Mouse (Mus musculus) cerebellum, postnatal 14 days (tissue): ENCODE measurements around the gene Pgs1.
A peak's percentile ranks its signal among the peaks of the same experiment; 100 is the strongest.

Experiments used
- DNase-seq, 2 experiments: peaks; one replicate each; pipeline ENCODE4 v3.0.0; 2021; ENCODE audit warnings: mixed read lengths in 2 of 2

The Pgs1 gene

GRCm38 (mm10) chr11:117986126-117987031, at the start of gene Pgs1:
TSS of gene Pgs1 (plus strand) at chr11:117986292.
- DNase-seq, result peak; percentile 95

GRCm38 (mm10) chr11:117939004-117939730, 46.9 kb upstream of the Pgs1 start:
- no peak for DNase-seq

DNA sequence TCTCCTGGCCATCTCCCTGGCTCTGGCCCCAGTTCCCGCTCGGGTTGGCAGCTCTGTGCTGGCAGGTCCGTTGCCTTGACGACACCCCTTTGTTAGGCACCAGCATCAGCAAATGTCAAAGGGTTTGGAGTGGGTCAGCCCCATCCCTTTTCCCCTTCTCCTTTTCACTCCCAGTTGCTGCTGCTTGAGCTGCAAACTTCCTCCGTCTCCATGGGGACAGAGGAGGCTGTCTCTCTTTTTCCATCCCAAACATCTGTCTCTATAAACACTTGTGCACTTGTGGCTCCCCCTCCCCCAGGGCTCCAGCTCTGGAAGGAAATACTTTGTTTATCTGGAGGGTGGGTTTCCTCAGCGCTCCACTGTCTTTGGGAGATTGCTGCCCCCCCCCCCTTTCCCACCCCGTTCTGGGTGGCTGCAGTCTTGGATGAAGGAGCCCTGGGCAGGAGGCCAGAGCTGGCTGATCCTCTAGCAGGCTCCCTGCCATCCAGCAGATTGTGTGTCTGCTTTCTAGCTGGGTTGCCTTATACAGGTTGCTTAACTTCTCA, 46.3 kb upstream of the Pgs1 start:
- peak; percentile 94 to 95 for DNase-seq

DNA sequence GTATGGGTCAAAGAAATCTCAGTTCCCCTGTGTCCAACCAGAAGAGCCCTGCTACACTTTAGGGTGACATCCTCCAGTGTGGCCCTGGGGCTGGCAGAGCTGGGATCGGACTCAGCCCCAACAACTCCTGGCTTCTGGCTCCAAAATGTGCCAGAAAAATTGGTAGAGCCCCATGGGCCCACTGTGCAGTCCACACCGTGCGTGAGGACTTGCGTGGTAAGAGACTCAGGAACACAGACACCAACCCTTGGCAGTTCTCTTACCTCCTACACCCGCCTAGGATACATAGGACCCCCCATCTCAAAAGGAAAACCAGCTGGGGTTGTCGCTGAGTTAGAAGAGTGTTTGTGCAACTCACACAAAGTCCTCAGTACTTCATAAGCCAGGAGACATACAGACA, 45.2 kb upstream of the Pgs1 start:
- no peak for DNase-seq

DNA sequence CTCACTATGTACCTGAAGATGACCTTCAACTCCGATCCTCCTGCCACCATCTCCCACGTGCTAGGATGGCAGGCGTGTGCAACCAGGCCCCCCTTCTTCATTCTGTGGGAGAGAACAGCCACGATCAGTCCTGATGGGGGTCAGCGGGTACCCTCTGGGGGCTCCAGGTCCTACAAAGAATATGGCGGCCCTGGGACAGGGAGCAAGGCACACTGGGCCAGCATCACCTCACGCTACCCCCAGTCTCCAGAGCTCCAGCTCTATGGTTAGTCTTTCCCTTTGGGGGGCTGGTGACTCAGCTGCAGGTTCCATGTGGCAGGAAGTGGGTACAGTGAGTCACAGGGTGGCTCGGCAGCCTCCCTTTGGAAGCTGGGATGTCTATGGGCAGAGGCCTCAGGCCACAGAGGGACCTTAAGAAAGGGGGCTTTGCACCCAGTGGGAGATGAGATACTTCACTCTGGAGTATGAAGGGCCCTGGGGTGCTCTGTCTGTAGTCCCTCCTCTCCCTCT, 44.7 kb upstream of the Pgs1 start:
- DNase-seq, result no peak

DNA sequence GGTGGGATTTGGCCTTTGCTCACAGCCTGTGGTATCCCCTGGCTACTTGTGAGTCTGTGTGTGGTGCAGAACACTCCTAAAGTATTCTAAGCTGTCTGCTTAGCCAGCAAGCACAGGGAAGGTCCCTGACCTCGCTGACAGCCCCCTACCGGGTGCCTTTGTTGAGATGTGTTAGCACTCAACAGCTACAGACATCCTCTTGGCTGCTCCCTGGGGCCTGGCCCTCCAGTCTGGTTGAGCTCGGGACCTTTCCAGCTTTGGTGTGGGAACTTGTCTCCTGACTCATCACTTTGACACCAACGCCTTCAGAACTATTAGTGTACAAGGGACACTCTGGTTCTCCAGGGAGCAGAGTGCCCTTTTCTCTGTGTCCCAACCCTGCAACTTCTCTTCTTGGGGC, 44.2 kb upstream of the Pgs1 start:
- DNase-seq, result peak in 1 of 2 experiments; percentile 33

DNA sequence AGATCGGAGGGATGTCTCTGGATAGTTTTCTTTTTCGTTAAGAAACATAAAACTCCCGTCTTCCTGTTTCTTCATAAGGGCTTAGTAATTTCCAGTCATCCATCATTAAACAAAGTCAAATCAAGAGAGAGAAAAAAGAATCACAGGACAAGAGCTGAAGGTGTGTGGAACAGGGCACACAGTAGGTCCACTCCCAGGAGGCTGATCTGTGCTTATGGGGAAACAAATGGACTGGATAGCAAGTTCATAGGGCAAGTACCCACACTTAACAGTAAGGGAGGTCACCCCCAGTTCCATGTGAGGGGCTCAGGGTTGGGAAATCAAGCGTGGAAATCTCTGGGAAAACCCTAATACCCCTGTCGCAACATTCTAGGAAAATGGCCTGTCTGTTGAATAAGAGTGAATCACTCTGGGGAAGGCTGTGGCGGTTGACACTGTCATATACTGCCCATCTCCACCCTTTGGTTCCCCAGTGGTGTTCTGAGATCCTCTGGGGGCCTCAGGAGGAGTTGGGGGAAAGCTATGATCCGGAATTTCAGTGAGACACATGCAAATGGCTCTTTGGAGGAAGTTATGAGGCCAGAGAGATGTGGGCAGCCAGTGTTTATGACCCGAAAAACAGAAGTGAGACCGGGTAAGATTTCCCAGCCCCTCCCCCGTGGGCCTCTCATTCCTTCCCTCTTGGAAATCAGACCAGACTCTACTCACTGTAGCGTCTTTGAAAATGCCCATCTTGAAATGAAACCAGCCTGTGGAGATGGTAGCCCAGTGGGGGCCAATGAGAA, 39.7 kb upstream of the Pgs1 start:
- no peak for DNase-seq

GRCm38 (mm10) chr11:117946996-117947419, 39.1 kb upstream of the Pgs1 start:
- DNase-seq, result no peak

DNA sequence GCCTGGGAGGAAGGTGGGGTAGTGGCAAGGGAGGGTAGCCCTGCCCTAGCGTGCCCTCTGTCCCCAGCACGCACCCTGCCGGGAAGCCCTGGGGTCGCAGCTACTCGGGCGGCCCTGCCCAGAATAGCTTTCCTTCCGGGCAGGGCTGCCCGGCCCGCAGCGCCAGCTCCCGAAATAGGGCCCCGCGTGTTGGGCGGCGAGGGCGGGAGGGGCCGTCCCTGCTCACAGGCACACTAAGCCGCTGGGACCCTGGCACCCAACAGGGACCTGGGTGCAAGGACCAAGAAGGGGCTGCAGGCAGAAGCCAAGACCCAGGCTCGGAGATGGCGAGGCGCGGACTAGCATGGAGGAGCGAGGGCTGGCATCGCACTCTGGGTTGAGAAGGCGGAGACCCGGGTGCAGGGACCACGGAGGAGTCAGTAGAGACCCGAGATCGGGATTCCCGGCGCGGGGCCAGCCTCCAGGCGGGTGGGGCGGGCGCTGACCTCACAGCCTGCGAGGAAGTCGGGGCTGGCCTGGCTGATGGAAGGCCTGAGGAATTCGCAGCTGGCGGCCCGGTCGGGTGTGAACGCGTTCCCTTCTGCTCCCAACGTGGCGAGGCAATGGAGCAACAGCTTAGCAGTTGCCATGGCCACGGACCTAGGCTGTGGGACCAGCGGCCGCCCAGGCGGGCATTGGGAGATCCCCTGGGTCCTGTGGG, 36.5 kb upstream of the Pgs1 start:
- DNase-seq, result peak; percentile 53 to 70

GRCm38 (mm10) chr11:117951391-117951790, 34.7 kb upstream of the Pgs1 start:
- DNase-seq, result no peak

GRCm38 (mm10) chr11:117952174-117952933, 33.7 kb upstream of the Pgs1 start:
- DNase-seq, result no peak

GRCm38 (mm10) chr11:117954094-117954493, 32.0 kb upstream of the Pgs1 start:
- no peak for DNase-seq

DNA sequence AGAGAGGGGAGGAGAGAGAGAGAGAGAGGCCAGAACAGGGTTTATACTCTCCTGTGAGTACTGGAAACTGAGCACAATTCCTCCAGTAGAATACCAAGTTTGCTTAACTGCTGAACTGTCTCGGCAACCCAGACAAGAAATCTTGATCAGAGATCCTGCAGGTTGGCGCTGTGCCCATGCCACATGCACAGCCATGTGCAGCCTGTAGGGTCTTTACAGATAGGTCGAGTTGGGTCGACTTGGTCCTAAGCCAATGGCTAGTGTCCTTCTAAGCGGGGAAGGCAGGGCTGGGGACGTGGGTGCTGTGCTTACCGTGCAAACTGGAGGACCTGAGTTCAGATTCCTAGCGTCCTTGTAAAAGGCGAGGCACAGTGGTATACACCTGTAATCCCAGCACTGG, 31.3 kb upstream of the Pgs1 start:
- DNase-seq, result peak; percentile 48 to 71

- DNase-seq, result no peak
Measured at GRCm38 (mm10) chr11:117955621-117956020, 30.5 kb upstream of the Pgs1 start.

GRCm38 (mm10) chr11:117958197-117958596, 27.9 kb upstream of the Pgs1 start:
- no peak for DNase-seq

GRCm38 (mm10) chr11:117959166-117959565, 26.9 kb upstream of the Pgs1 start:
- DNase-seq, result no peak

DNA sequence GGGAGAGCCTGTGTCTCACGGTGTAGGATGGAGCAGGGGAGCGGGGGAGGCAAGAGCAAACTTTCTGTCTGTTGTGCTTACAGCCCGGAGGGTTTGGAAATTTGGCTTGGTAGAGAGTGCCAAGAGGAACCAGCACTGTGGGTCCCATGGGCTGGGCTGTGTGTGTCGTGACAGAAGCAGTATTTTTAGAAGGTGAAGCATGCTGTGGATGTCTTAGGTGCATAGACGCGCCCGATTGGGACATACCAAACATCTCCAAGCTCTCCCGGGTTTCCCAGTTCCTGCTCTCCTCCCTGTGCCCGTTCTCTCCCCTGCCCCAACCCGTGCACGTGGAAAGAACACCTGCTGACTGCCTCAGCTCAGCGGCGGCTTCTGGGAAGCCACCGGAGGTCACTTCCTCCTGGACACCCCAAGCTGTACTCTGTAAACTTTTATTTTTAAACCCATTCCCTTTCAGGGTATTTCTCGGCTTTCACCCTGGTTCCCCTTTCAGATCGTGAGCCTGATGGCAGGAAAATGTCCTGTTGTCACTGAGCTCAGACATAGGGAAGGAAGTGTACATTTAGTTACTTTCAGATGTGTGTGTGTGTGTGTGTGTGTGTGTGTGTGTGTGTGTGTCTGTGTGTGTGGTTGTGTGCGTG, 26.2 kb upstream of the Pgs1 start:
- DNase-seq, result no peak

- no peak for DNase-seq
Measured at GRCm38 (mm10) chr11:117960601-117961000, 25.5 kb upstream of the Pgs1 start.

DNA sequence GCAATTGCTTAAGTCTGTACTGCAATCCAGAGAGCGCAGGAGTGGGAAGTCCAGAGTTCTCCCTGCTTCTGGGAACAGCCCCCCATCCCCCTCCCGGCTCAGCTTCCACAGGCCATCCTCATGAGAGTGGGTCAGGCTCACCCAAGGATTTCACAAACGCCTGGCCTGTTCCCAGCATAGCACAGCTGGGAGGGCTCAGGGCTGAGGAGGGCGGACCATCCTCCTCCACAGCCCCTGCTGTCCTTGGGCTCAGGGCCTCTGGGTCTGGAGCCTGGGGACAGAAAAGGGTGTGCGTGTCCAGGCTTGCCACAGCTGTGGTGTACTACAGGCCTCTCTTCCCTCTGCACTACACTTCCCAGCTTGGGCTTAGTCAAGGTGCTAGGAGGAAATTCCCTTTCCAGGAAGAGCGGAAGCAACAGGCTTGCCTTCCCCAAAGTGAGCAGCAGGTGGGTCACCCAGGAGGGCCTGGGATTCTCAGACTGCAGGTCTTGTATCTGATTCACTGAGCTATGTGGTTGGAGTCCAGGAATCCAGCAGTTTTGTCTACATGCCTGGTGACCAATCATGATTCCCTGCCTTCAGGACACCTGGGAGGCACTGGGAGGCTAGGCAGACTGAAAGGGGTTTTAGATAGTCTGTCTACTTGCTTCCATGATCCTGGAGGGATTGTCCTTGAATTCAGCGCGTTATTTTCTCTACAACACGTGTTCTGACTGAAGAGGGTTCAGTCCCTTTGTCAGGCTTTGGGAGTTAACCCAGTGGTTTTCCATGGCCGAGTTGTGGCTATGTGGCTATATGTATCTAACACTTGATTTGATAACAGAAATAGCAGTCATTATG, 23.6 kb upstream of the Pgs1 start:
- DNase-seq, result peak in 1 of 2 experiments; percentile 13
